Mouse (Mus musculus): ENCODE measurements at regions not wholly inside any gene's neighbourhood (a gene's known extent, or its start where the extent isn't known, plus 50 kb on each side); places are given as distances from the start of the nearest gene placed in this dataset.
A peak's percentile ranks its signal among the peaks of the same experiment; 100 is the strongest.

- no peak for DNase-seq (ENCODE audit: low spot score)
Observed at GRCm38 (mm10) chr13:43724161-43724560, 60.4 kb upstream of the Cd83 start.

- peak; percentile 49 for DNase-seq (ENCODE audit: low spot score)
Observed at GRCm38 (mm10) chr13:43725698-43726097, 58.9 kb upstream of the Cd83 start.

- peak; percentile 38 for DNase-seq (ENCODE audit: low spot score)
Observed at GRCm38 (mm10) chr13:43726895-43727341, 57.7 kb upstream of the Cd83 start.

- DNase-seq (ENCODE audit: low spot score) = no peak
Observed at GRCm38 (mm10) chr13:43729617-43730016, 55.0 kb upstream of the Cd83 start.

- no peak for DNase-seq (ENCODE audit: low spot score)
Observed at GRCm38 (mm10) chr13:43733061-43733460, 51.5 kb upstream of the Cd83 start.

- DNase-seq (ENCODE audit: low spot score) = peak; percentile 60
Observed at GRCm38 (mm10) chr13:43734641-43735040, 49.9 kb upstream of the Cd83 start.
